Mouse (Mus musculus) telencephalon, adult 2 months (tissue): Measurements from ENCODE around the gene Iqcf1.

Experiments
- DNase-seq: peaks from one replicate; pipeline ENCODE4 v3.0.0-alpha.2; 2011; ENCODE audit warnings: low read depth, low spot score

The Iqcf1 gene

GRCm38 (mm10) chr9:106499667-106500066, at the start of gene Iqcf1:
TSS of gene Iqcf1 (plus strand) at chr9:106499967.
- DNase-seq = no peak

- DNase-seq = no peak
These were observed 49.1 kb upstream of the Iqcf1 start for GRCm38 (mm10) chr9:106450661-106451060.

- no peak for DNase-seq
These were observed 48.5 kb upstream of the Iqcf1 start for GRCm38 (mm10) chr9:106451298-106451697.

GRCm38 (mm10) chr9:106451899-106452298, 47.9 kb upstream of the Iqcf1 start:
- DNase-seq = no peak

- DNase-seq = no peak
These were observed 47.4 kb upstream of the Iqcf1 start for GRCm38 (mm10) chr9:106452351-106452750.

- no peak for DNase-seq
These were observed 46.9 kb upstream of the Iqcf1 start for GRCm38 (mm10) chr9:106452821-106453220.

- DNase-seq = no peak
These were observed 46.3 kb upstream of the Iqcf1 start, which contains the start of gene Pcbp4 for GRCm38 (mm10) chr9:106453271-106454070. TSS of gene Pcbp4 (plus strand) at chr9:106453291.

GRCm38 (mm10) chr9:106454071-106454761, 45.6 kb upstream of the Iqcf1 start:
- DNase-seq = no peak

- no peak for DNase-seq
These were observed 44.7 kb upstream of the Iqcf1 start for GRCm38 (mm10) chr9:106454888-106455681.

- no peak for DNase-seq
These were observed 43.2 kb upstream of the Iqcf1 start for GRCm38 (mm10) chr9:106456325-106457162.

GRCm38 (mm10) chr9:106457163-106457559, 42.6 kb upstream of the Iqcf1 start:
- DNase-seq = no peak

- DNase-seq = no peak
These were observed 41.8 kb upstream of the Iqcf1 start for GRCm38 (mm10) chr9:106457920-106458319.

GRCm38 (mm10) chr9:106459946-106460345, 39.8 kb upstream of the Iqcf1 start:
- no peak for DNase-seq

GRCm38 (mm10) chr9:106460401-106461025, 39.3 kb upstream of the Iqcf1 start:
- no peak for DNase-seq

- DNase-seq = no peak
These were observed 38.7 kb upstream of the Iqcf1 start for GRCm38 (mm10) chr9:106461026-106461415.

GRCm38 (mm10) chr9:106461641-106462429, 37.9 kb upstream of the Iqcf1 start:
- no peak for DNase-seq

- no peak for DNase-seq
These were observed 37.4 kb upstream of the Iqcf1 start for GRCm38 (mm10) chr9:106462430-106462800.

- DNase-seq = no peak
These were observed 36.4 kb upstream of the Iqcf1 start for GRCm38 (mm10) chr9:106463122-106464063.
